Mouse (Mus musculus): ENCODE measurements at regions not wholly inside any gene's neighbourhood (a gene's known extent, or its start where the extent isn't known, plus 50 kb on each side); places are given as distances from the start of the nearest gene placed in this dataset.
A peak's percentile ranks its signal among the peaks of the same experiment; 100 is the strongest.
"Not testable (repeated sequence)": the region's sequence is repeated elsewhere in the genome, so short reads cannot be mapped to it uniquely, and the experiment has no call there.

GRCm38 (mm10) chr16:29913357-29914010 is 150.7 kb upstream of the Hes1 start:
- DNase-seq (ENCODE audit: low spot score) = no peak

GRCm38 (mm10) chr16:29915346-29915745 is 148.8 kb upstream of the Hes1 start:
- DNase-seq (ENCODE audit: low spot score) = peak; percentile 20

- DNase-seq (ENCODE audit: low spot score) = no peak
Measured at GRCm38 (mm10) chr16:29917989-29918388, 146.2 kb upstream of the Hes1 start.

GRCm38 (mm10) chr16:29918396-29918795 is 145.8 kb upstream of the Hes1 start:
- DNase-seq (ENCODE audit: low spot score) = no peak

GRCm38 (mm10) chr16:29920940-29921339 is 143.2 kb upstream of the Hes1 start:
- no peak for DNase-seq (ENCODE audit: low spot score)

- no peak for DNase-seq (ENCODE audit: low spot score)
Measured at GRCm38 (mm10) chr16:29921385-29921784, 142.8 kb upstream of the Hes1 start.

GRCm38 (mm10) chr16:29927276-29927675 is 136.9 kb upstream of the Hes1 start:
- DNase-seq (ENCODE audit: low spot score) = not testable (repeated sequence)

- no peak for DNase-seq (ENCODE audit: low spot score)
Measured at GRCm38 (mm10) chr16:29928291-29928690, 135.9 kb upstream of the Hes1 start.

GRCm38 (mm10) chr16:29931746-29932351 is 132.3 kb upstream of the Hes1 start:
- DNase-seq (ENCODE audit: low spot score) = no peak

GRCm38 (mm10) chr16:29934649-29935048 is 129.5 kb upstream of the Hes1 start:
- no peak for DNase-seq (ENCODE audit: low spot score)

- DNase-seq (ENCODE audit: low spot score) = no peak
Measured at GRCm38 (mm10) chr16:29938700-29939099, 125.5 kb upstream of the Hes1 start.

- DNase-seq (ENCODE audit: low spot score) = no peak
Measured at GRCm38 (mm10) chr16:29939331-29939850, 124.8 kb upstream of the Hes1 start.

GRCm38 (mm10) chr16:29939869-29940707 is 124.1 kb upstream of the Hes1 start:
- DNase-seq (ENCODE audit: low spot score) = no peak

- DNase-seq (ENCODE audit: low spot score) = no peak
Measured at GRCm38 (mm10) chr16:29942111-29942510, 122.1 kb upstream of the Hes1 start.

- DNase-seq (ENCODE audit: low spot score) = peak; percentile 49
Measured at GRCm38 (mm10) chr16:29943963-29944860, 120.0 kb upstream of the Hes1 start.

- no peak for DNase-seq (ENCODE audit: low spot score)
Measured at GRCm38 (mm10) chr16:29944966-29945365, 119.2 kb upstream of the Hes1 start.

GRCm38 (mm10) chr16:29945376-29945890 is 118.8 kb upstream of the Hes1 start:
- no peak for DNase-seq (ENCODE audit: low spot score)

GRCm38 (mm10) chr16:29945891-29946598 is 118.1 kb upstream of the Hes1 start:
- peak; percentile 14 for DNase-seq (ENCODE audit: low spot score)

GRCm38 (mm10) chr16:29946966-29947365 is 117.2 kb upstream of the Hes1 start:
- DNase-seq (ENCODE audit: low spot score) = no peak

- no peak for DNase-seq (ENCODE audit: low spot score)
Measured at GRCm38 (mm10) chr16:29947670-29948069, 116.5 kb upstream of the Hes1 start.

- DNase-seq (ENCODE audit: low spot score) = no peak
Measured at GRCm38 (mm10) chr16:29950136-29950535, 114.0 kb upstream of the Hes1 start.
